In genomic region chr14:59674556-59674955, GRCm38 (mm10) we compare ENCODE assay signal across 13 mouse cellular contexts. TPM values are rescaled to one million over a fixed set of nuclear protein-coding genes. Genes with fewer than 3 reads are reported as not detected.
DNase-seq lines count a peak whose midpoint lies in the region; ATAC-seq and TF ChIP-seq lines count a peak whose summit lies in the region.
"Had no signal": no experiment of that assay in that cellular context is flagged by ENCODE, and none has a peak within 500 bp of the region (broad histone marks: within the 10 kb centered on the region; RNA-seq: fewer than 3 reads in every experiment).

No protein-coding gene starts in this region.

- no peak for DNase-seq in embryonic facial prominence, embryonic 11.5 days (ENCODE audit: low spot score)
- DNase-seq in embryonic facial prominence, embryonic 10.5 days (ENCODE audit: low spot score) = no peak
- no peak for DNase-seq in lung, adult 2 months
- DNase-seq in gastrocnemius, postnatal 10 days = no peak
- DNase-seq: adrenal gland, postnatal 14 days; heart, adult 2 months; liver, embryonic 13.5 days had no signal

- no peak overlapping the region for H3K27ac ChIP-seq in embryonic facial prominence, embryonic 11.5 days (replicated peaks; ENCODE audit: low read depth, low read length)
- H3K27ac ChIP-seq in embryonic facial prominence, embryonic 10.5 days (replicated peaks) = no peak overlapping the region
- no peak overlapping the region for H3K27ac ChIP-seq in lung, embryonic 16.5 days (ENCODE audit: low read length)
- peak overlapping the region; percentile 58 for H3K27ac ChIP-seq in hindbrain, embryonic 13.5 days
- no peak overlapping the region for H3K27ac ChIP-seq in neural tube, embryonic 12.5 days
- H3K27ac ChIP-seq: heart, adult 2 months; layer of hippocampus, adult 2 months; liver, embryonic 13.5 days; midbrain, embryonic 15.5 days had no signal

- TF ChIP-seq POLR2A in lung, adult 2 months (IDR thresholded peaks at IDR 0.05; ENCODE audit: borderline replicate concordance, extremely low read depth, low read depth, low read length) = no peak

- peaks cover 6% of the 10 kb centered on the region for H3K4me1 ChIP-seq in embryonic facial prominence, embryonic 11.5 days (ENCODE audit: control insufficient read depth, insufficient read depth, low read length)
- peaks cover 40% of the 10 kb centered on the region for H3K4me1 ChIP-seq in embryonic facial prominence, embryonic 10.5 days
- peaks cover 9% of the 10 kb centered on the region for H3K4me1 ChIP-seq in lung, embryonic 16.5 days (replicated peaks; ENCODE audit: control insufficient read depth, insufficient read depth, low read length)
- H3K4me1 ChIP-seq in lung, adult 2 months (ENCODE audit: control insufficient read depth, insufficient read depth, low read length) = no peaks in the 10 kb centered on the region
- H3K4me1 ChIP-seq in hindbrain, embryonic 13.5 days (replicated peaks) = peaks cover 16% of the 10 kb centered on the region
- peaks cover 12% of the 10 kb centered on the region; the same call in 1 of the 2 replicates for H3K4me1 ChIP-seq in neural tube, embryonic 12.5 days
- H3K4me1 ChIP-seq: liver, embryonic 13.5 days; midbrain, embryonic 15.5 days had no signal

- H3K4me3 ChIP-seq in embryonic facial prominence, embryonic 11.5 days (ENCODE audit: low read depth, low read length) = no peak overlapping the region
- H3K4me3 ChIP-seq in embryonic facial prominence, embryonic 10.5 days = no peak overlapping the region
- H3K4me3 ChIP-seq in lung, embryonic 16.5 days (ENCODE audit: low read length) = no peak overlapping the region
- no peak overlapping the region for H3K4me3 ChIP-seq in lung, adult 2 months (replicated peaks; ENCODE audit: extremely low read depth, low read depth, low read length)
- H3K4me3 ChIP-seq in hindbrain, embryonic 13.5 days = no peak overlapping the region
- H3K4me3 ChIP-seq in neural tube, embryonic 12.5 days = no peak overlapping the region
- H3K4me3 ChIP-seq: heart, adult 2 months; layer of hippocampus, adult 2 months; liver, embryonic 13.5 days; midbrain, embryonic 15.5 days had no signal

- H3K9me3 ChIP-seq in embryonic facial prominence, embryonic 11.5 days (replicated peaks; ENCODE audit: control insufficient read depth, low read length) = no peaks in the 10 kb centered on the region
- no peaks in the 10 kb centered on the region for H3K9me3 ChIP-seq in embryonic facial prominence, embryonic 10.5 days
- no peaks in the 10 kb centered on the region for H3K9me3 ChIP-seq in lung, embryonic 16.5 days (ENCODE audit: control insufficient read depth, low read length)
- no peaks in the 10 kb centered on the region for H3K9me3 ChIP-seq in hindbrain, embryonic 13.5 days
- no peaks in the 10 kb centered on the region for H3K9me3 ChIP-seq in neural tube, embryonic 12.5 days
- H3K9me3 ChIP-seq: liver, embryonic 13.5 days; midbrain, embryonic 15.5 days had no signal

- no peak overlapping the region for H3K4me2 ChIP-seq in embryonic facial prominence, embryonic 11.5 days (ENCODE audit: low read depth, low read length)
- H3K4me2 ChIP-seq in lung, embryonic 16.5 days (ENCODE audit: low read depth, low read length) = no peak overlapping the region
- H3K4me2 ChIP-seq in hindbrain, embryonic 13.5 days = no peak overlapping the region
- no peak overlapping the region for H3K4me2 ChIP-seq in neural tube, embryonic 12.5 days (replicated peaks)
- H3K4me2 ChIP-seq: liver, embryonic 13.5 days; midbrain, embryonic 15.5 days had no signal

- ATAC-seq in embryonic facial prominence, embryonic 11.5 days (replicated peaks; ENCODE audit: insufficient number of reproducible peaks, low FRiP score, low TSS enrichment, low read depth) = no peak
- ATAC-seq in lung, embryonic 16.5 days (ENCODE audit: low read depth) = peak; percentile 38; the same call in 1 of the 2 replicates
- ATAC-seq in hindbrain, embryonic 13.5 days (ENCODE audit: low FRiP score) = peak; percentile 63
- peak; percentile 13; the same call in 1 of the 2 replicates for ATAC-seq in neural tube, embryonic 12.5 days (ENCODE audit: low FRiP score, low read depth)
- ATAC-seq in megakaryocyte-erythroid progenitor cell, adult 5-6 weeks (replicated peaks; ENCODE audit: low FRiP score, low TSS enrichment, poor library complexity, severe bottlenecking) = no peak
- ATAC-seq: midbrain, embryonic 15.5 days had no signal

- TF ChIP-seq CTCF in lung, adult 2 months (IDR thresholded peaks at IDR 0.05; ENCODE audit: insufficient read depth, low read length) = no peak

- WGBS in embryonic facial prominence, embryonic 11.5 days = 25% methylated on average over 8 of the region's 8 CpGs
- 35% methylated on average over 8 of the region's 8 CpGs for WGBS in embryonic facial prominence, embryonic 10.5 days
- 23% methylated on average over 8 of the region's 8 CpGs for WGBS in lung, embryonic 16.5 days
- WGBS in lung, adult 2 months = 27% methylated on average over 8 of the region's 8 CpGs
- 31% methylated on average over 8 of the region's 8 CpGs for WGBS in hindbrain, embryonic 13.5 days
- 33% methylated on average over 8 of the region's 8 CpGs for WGBS in neural tube, embryonic 12.5 days

- no peaks in the 10 kb centered on the region for H3K27me3 ChIP-seq in embryonic facial prominence, embryonic 11.5 days (ENCODE audit: control insufficient read depth, insufficient read depth, low read length)
- peaks cover 33% of the 10 kb centered on the region for H3K27me3 ChIP-seq in embryonic facial prominence, embryonic 10.5 days (replicated peaks; ENCODE audit: low read depth, poor library complexity, severe bottlenecking)
- no peaks in the 10 kb centered on the region for H3K27me3 ChIP-seq in lung, embryonic 16.5 days (ENCODE audit: control insufficient read depth, insufficient read depth, low read depth, low read length)
- H3K27me3 ChIP-seq in hindbrain, embryonic 13.5 days = no peaks in the 10 kb centered on the region
- no peaks in the 10 kb centered on the region for H3K27me3 ChIP-seq in neural tube, embryonic 12.5 days (replicated peaks)
- H3K27me3 ChIP-seq: liver, embryonic 13.5 days; midbrain, embryonic 15.5 days had no signal

- H3K9ac ChIP-seq in embryonic facial prominence, embryonic 11.5 days (replicated peaks; ENCODE audit: low read length) = peak overlapping the region; percentile 29; the same call in 1 of the 2 replicates
- no peak overlapping the region for H3K9ac ChIP-seq in lung, embryonic 16.5 days (ENCODE audit: low read length)
- H3K9ac ChIP-seq in hindbrain, embryonic 13.5 days = 0 out of 2 replicates have a peak overlapping the region, but pooled peaks have one; percentile 13
- no peak overlapping the region for H3K9ac ChIP-seq in neural tube, embryonic 12.5 days
- H3K9ac ChIP-seq: liver, embryonic 13.5 days; midbrain, embryonic 15.5 days had no signal

- H3K36me3 ChIP-seq in embryonic facial prominence, embryonic 11.5 days (replicated peaks; ENCODE audit: control insufficient read depth, insufficient read depth, low read depth, low read length) = no peaks in the 10 kb centered on the region
- no peaks in the 10 kb centered on the region for H3K36me3 ChIP-seq in embryonic facial prominence, embryonic 10.5 days (replicated peaks)
- no peaks in the 10 kb centered on the region for H3K36me3 ChIP-seq in lung, embryonic 16.5 days (ENCODE audit: control insufficient read depth, insufficient read depth, low read length)
- H3K36me3 ChIP-seq in hindbrain, embryonic 13.5 days = peaks cover 3% of the 10 kb centered on the region; the same call in 1 of the 2 replicates
- H3K36me3 ChIP-seq in neural tube, embryonic 12.5 days = no peaks in the 10 kb centered on the region
- H3K36me3 ChIP-seq: liver, embryonic 13.5 days; midbrain, embryonic 15.5 days had no signal

RNA-seq across cellular contexts. Expression of gene Shisa2, which starts 49.4 kb away (rescaled TPM):
- 35.4 and 40.6 TPM in 2 replicates for polyA plus RNA-seq in embryonic facial prominence, embryonic 11.5 days (2014; fragmentation: Nextera tagmentation; extraction: Ambion mirVana)
- 26.1 and 29.8 TPM in 2 replicates for polyA plus RNA-seq in embryonic facial prominence, embryonic 10.5 days (2016; fragmentation: Nextera tagmentation; extraction: Ambion mirVana)
- polyA plus RNA-seq in lung, embryonic 16.5 days (2015; fragmentation: Nextera tagmentation; extraction: Ambion mirVana) = 7.1 and 8.7 TPM in 2 replicates
- polyA plus RNA-seq in lung, adult 2 months (2012; rRNA removed) = 8.1 and 10.9 TPM in 2 replicates
- polyA plus RNA-seq in hindbrain, embryonic 13.5 days (2015; fragmentation: Nextera tagmentation; extraction: Ambion mirVana) = 4.0 and 4.3 TPM in 2 replicates
- 20.0 and 21.6 TPM in 2 replicates for polyA plus RNA-seq in neural tube, embryonic 12.5 days (2016; fragmentation: Nextera tagmentation; extraction: Ambion mirVana)
- 10 to 100 TPM; 69.9 to 72.4 TPM for total RNA-seq in gastrocnemius, postnatal 10 days (2021)
- not detected in 2 replicates for total RNA-seq in megakaryocyte-erythroid progenitor cell, adult 5-6 weeks (2014; fragmentation: Nextera tagmentation)
- total RNA-seq in megakaryocyte-erythroid progenitor cell, adult 5-6 weeks (2017) = 0.34 TPM in 1 of 2 replicates, not detected in the other

Comparison
In these comparisons a context has a peak if more than half of its experiments do, and no peak if none do; other contexts are left out.
1. ATAC-seq: peak in lung, embryonic 16.5 days (single experiment), hindbrain, embryonic 13.5 days (single experiment) and neural tube, embryonic 12.5 days (single experiment); none in embryonic facial prominence, embryonic 11.5 days (single experiment) and megakaryocyte-erythroid progenitor cell, adult 5-6 weeks (single experiment).
2. H3K9ac ChIP-seq: peak in embryonic facial prominence, embryonic 11.5 days (single experiment) and hindbrain, embryonic 13.5 days (single experiment); none in lung, embryonic 16.5 days (single experiment) and neural tube, embryonic 12.5 days (single experiment).